In genomic region chr11:97142159-97142608, GRCm38 (mm10) we compare ENCODE assay signal across 11 mouse cellular contexts. TPM values are rescaled to one million over a fixed set of nuclear protein-coding genes. Genes with fewer than 3 reads are reported as not detected.
DNase-seq lines count a peak whose midpoint lies in the region; ATAC-seq lines count a peak whose summit lies in the region.
"Had no signal": no experiment of that assay in that cellular context is flagged by ENCODE, and none has a peak within 500 bp of the region (broad histone marks: within the 10 kb centered on the region; RNA-seq: fewer than 3 reads in every experiment).

No protein-coding gene starts in this region.

- peak; percentile 17 for DNase-seq in thymus, postnatal 0 days (ENCODE audit: low spot score)
- DNase-seq in thymus, postnatal 10 days (ENCODE audit: low spot score in 2 of 2) = no peak
- peak; percentile 64 for DNase-seq in gonadal fat pad, adult 2 months (ENCODE audit: low read depth)
- peak; percentile 35 for DNase-seq in thymus, postnatal 4 days
- DNase-seq in left cerebral cortex, adult 8-10 months (ENCODE audit: low spot score in 2 of 2) = no peak
- no peak for DNase-seq in layer of hippocampus, adult 9-10 months (ENCODE audit: low spot score)
- DNase-seq: embryo, embryonic 11 days; gastrocnemius, postnatal 36 days; kidney, postnatal 10 days; right cerebral cortex, adult 18-20 months had no signal

- ATAC-seq in megakaryocyte, adult 5-6 weeks (ENCODE audit: poor library complexity, severe bottlenecking) = peak; percentile 81

RNA-seq across cellular contexts. Expression of gene Tbkbp1, which starts 9.1 kb away (rescaled TPM):
- 0.82 and 0.98 TPM in 2 replicates for polyA plus RNA-seq in thymus, postnatal 0 days (2015; fragmentation: Nextera tagmentation; extraction: Ambion mirVana)
- polyA plus RNA-seq in gonadal fat pad, adult 2 months (2012; rRNA removed) = 11.3 and 11.9 TPM in 2 replicates
- total RNA-seq in megakaryocyte, adult 5-6 weeks (2015) = 16.0 and 17.6 TPM in 2 replicates
- 13.6 and 17.2 TPM in 2 replicates for total RNA-seq in megakaryocyte, adult 5-6 weeks (2017)
- total RNA-seq in left cerebral cortex, adult 8-10 months (2022) = 10 to 100 TPM; 54.8 to 63.2 (median 59.6) TPM

RNA-seq across cellular contexts. Expression of gene Tbx21, which starts 27.1 kb away (rescaled TPM):
- 1.3 and 1.9 TPM in 2 replicates for polyA plus RNA-seq in thymus, postnatal 0 days (2015; fragmentation: Nextera tagmentation; extraction: Ambion mirVana)
- 0.23 and 0.29 TPM in 2 replicates for polyA plus RNA-seq in gonadal fat pad, adult 2 months (2012; rRNA removed)
- 0.58 and 1.0 TPM in 2 replicates for total RNA-seq in megakaryocyte, adult 5-6 weeks (2015)
- total RNA-seq in megakaryocyte, adult 5-6 weeks (2017) = 1.1 and 1.3 TPM in 2 replicates
- under 1 TPM; 0.14 to 0.37 (median 0.23) TPM for total RNA-seq in left cerebral cortex, adult 8-10 months (2022)

RNA-seq across cellular contexts. Expression of gene Kpnb1, which starts 45.5 kb away (rescaled TPM):
- 37.0 and 39.8 TPM in 2 replicates for polyA plus RNA-seq in thymus, postnatal 0 days (2015; fragmentation: Nextera tagmentation; extraction: Ambion mirVana)
- polyA plus RNA-seq in gonadal fat pad, adult 2 months (2012; rRNA removed) = 40.4 and 42.5 TPM in 2 replicates
- total RNA-seq in megakaryocyte, adult 5-6 weeks (2015) = 86.9 and 93.7 TPM in 2 replicates
- 196 and 233 TPM in 2 replicates for total RNA-seq in megakaryocyte, adult 5-6 weeks (2017)
- 100 to 1,000 TPM; 114 to 121 (median 120) TPM for total RNA-seq in left cerebral cortex, adult 8-10 months (2022)

Comparison
In these comparisons a context has a peak if more than half of its experiments do, and no peak if none do; other contexts are left out.
1. DNase-seq: peak in thymus, postnatal 0 days (single experiment), gonadal fat pad, adult 2 months (single experiment) and thymus, postnatal 4 days (single experiment); none in thymus, postnatal 10 days (0 of 2), left cerebral cortex, adult 8-10 months (0 of 2) and layer of hippocampus, adult 9-10 months (single experiment).